Mouse (Mus musculus) hindbrain, embryonic 11.5 days (tissue): ENCODE measurements around the gene Utp11. TPM values are rescaled to one million over a fixed set of nuclear protein-coding genes. Genes with fewer than 3 reads are reported as not detected.

ENCODE experiments used
- ATAC-seq: fragments of 200-750 bp; cut with Nextera tagmentation; 2 replicates; pipeline ENCODE4 v1.8.0; 2017; ENCODE audit warnings: mild to moderate bottlenecking, moderate TSS enrichment, moderate library complexity; ENCODE audit not compliant: low FRiP score
- DNase-seq: peaks from one replicate; pipeline ENCODE4 v3.0.0-alpha.2; 2015; ENCODE audit warnings: low spot score
- H3K27ac ChIP-seq: fragments of 300-500 bp; sonication (generic); 2 replicates; pipeline ENCODE4 v1.5.1; 2014; ENCODE audit warnings: mild to moderate bottlenecking, low read depth, low read length
- H3K27me3 ChIP-seq: fragments of 300-500 bp; sonication (generic); 2 replicates; pipeline ENCODE4 v1.6.1; 2014; ENCODE audit warnings: mild to moderate bottlenecking, low read length, moderate library complexity, mixed read lengths; ENCODE audit not compliant: control insufficient read depth, insufficient read depth
- H3K36me3 ChIP-seq: fragments of 300-500 bp; sonication (generic); 2 replicates; pipeline ENCODE4 v1.6.1; 2014; ENCODE audit warnings: mild to moderate bottlenecking, low read length, moderate library complexity, mixed read lengths; ENCODE audit not compliant: control insufficient read depth, insufficient read depth
- H3K4me1 ChIP-seq: fragments of 300-500 bp; sonication (generic); replicated peaks from 2 replicates; pipeline ENCODE4 v1.6.1; 2014; ENCODE audit warnings: low read length, mixed read lengths; ENCODE audit not compliant: control insufficient read depth, insufficient read depth
- H3K4me2 ChIP-seq: fragments of 300-500 bp; sonication (generic); replicated peaks from 2 replicates; pipeline ENCODE4 v1.6.1; 2014; ENCODE audit warnings: mild to moderate bottlenecking, low read depth, low read length
- H3K4me3 ChIP-seq: fragments of 300-500 bp; sonication (generic); 2 replicates; pipeline ENCODE4 v1.5.1; 2014; ENCODE audit warnings: low read depth, low read length
- H3K9ac ChIP-seq: fragments of 300-500 bp; sonication (generic); 2 replicates; pipeline ENCODE4 v1.6.1; 2014; ENCODE audit warnings: low read depth, low read length
- H3K9me3 ChIP-seq: fragments of 300-500 bp; sonication (generic); 2 replicates; pipeline ENCODE4 v1.6.1; 2016; ENCODE audit warnings: low read length; ENCODE audit not compliant: control insufficient read depth
- WGBS: fragments of 180-500 bp; shearing (Covaris S2); extraction: QIAGEN DNeasy Blood & Tissue Kit; methylation state at CpG from one replicate; pipeline ENCODE4 v1.1.7; 2014; 5-methylcytosine and 5-hydroxymethylcytosine counted together
- polyA plus RNA-seq: library from polyadenylated mRNA; unstranded; fragments of >200 nt; fragmentation: Nextera tagmentation; extraction: Ambion mirVana; gene quantifications from 2 replicates; pipeline ENCODE4 v1.2.1, GENCODE M21; 2014

Gene Utp11
- polyA plus RNA-seq, 1 experiment from 2014 or later: 67.5 TPM

- WGBS: 1% methylated on average over 39 of the region's 39 CpGs
- H3K36me3 ChIP-seq: no peaks in the 10 kb centered on the region
- ATAC-seq (no peak), DNase-seq (peak; percentile 76)
- H3K27ac ChIP-seq: peak overlapping the region; percentile 17; the same call in 1 of the 2 replicates
- H3K4me2 ChIP-seq: peak overlapping the region; percentile 87
- peaks cover 12% of the 10 kb centered on the region; the same call in 1 of the 2 replicates for H3K4me1 ChIP-seq
- H3K9me3 ChIP-seq: no peaks in the 10 kb centered on the region
- peak overlapping the region; percentile 64 for H3K9ac ChIP-seq
- H3K4me3 ChIP-seq: peak overlapping the region; percentile 57
- H3K27me3 ChIP-seq: peaks cover 64% of the 10 kb centered on the region
Measured at GRCm38 (mm10) chr4:124658412-124658851, 35.0 kb downstream of the Utp11 start.

- ATAC-seq: peak; percentile 14; the same call in 1 of the 2 replicates
- H3K27ac ChIP-seq: peak overlapping the region; percentile 58
Measured at GRCm38 (mm10) chr4:124657781-124658180, 35.6 kb downstream of the Utp11 start.

GRCm38 (mm10) chr4:124656854-124657650 is 36.3 kb downstream of the Utp11 start:
- DNase-seq (peak; percentile 90), ATAC-seq (peak; percentile 85)
- no peaks in the 10 kb centered on the region for H3K9me3 ChIP-seq
- H3K9ac ChIP-seq: peak overlapping the region; percentile 32
- H3K4me1 ChIP-seq: peaks cover 24% of the 10 kb centered on the region
- WGBS: under 1% methylated on average over 66 of the region's 92 CpGs
- peak overlapping the region; percentile 87 for H3K4me2 ChIP-seq
- 0 out of 2 replicates have a peak overlapping the region, but pooled peaks have one; percentile 39 for H3K27ac ChIP-seq
- no peaks in the 10 kb centered on the region for H3K36me3 ChIP-seq
- peak overlapping the region; percentile 57 for H3K4me3 ChIP-seq
- H3K27me3 ChIP-seq: peaks cover 68% of the 10 kb centered on the region

More at GRCm38 (mm10) chr4:124657781-124658180, 35.6 kb downstream of the Utp11 start:
- H3K27me3 ChIP-seq: peaks cover 68% of the 10 kb centered on the region
- H3K9ac ChIP-seq: peak overlapping the region; percentile 64
- H3K4me3 ChIP-seq: peak overlapping the region; percentile 57
- H3K36me3 ChIP-seq: no peaks in the 10 kb centered on the region
- no peaks in the 10 kb centered on the region for H3K9me3 ChIP-seq
- WGBS: under 1% methylated on average over 45 of the region's 61 CpGs
- DNase-seq: peak; percentile 57
- peak overlapping the region; percentile 87 for H3K4me2 ChIP-seq
- H3K4me1 ChIP-seq: peaks cover 18% of the 10 kb centered on the region

GRCm38 (mm10) chr4:124656518-124656853 is 36.9 kb downstream of the Utp11 start, which contains the start of gene Pou3f1:
TSS of gene Pou3f1 (plus strand) at chr4:124656807.
- ATAC-seq (no peak), DNase-seq (no peak)
- Histone ChIP-seq H3K9ac (peak within 1 kb of the TSS; percentile 64), H3K27me3 (peaks cover 64% of the 10 kb centered on the region), H3K36me3 (no peaks in the 10 kb centered on the region), H3K9me3 (no peaks in the 10 kb centered on the region), H3K4me2 (peak within 1 kb of the TSS; percentile 87), H3K4me1 (peaks cover 23% of the 10 kb centered on the region), H3K4me3 (peak within 1 kb of the TSS; percentile 57), H3K27ac (peak within 1 kb of the TSS; percentile 58)
- WGBS: under 1% methylated on average over 15 of the region's 15 CpGs

GRCm38 (mm10) chr4:124652886-124653285 is 40.5 kb downstream of the Utp11 start:
- peak; percentile 59 for ATAC-seq
- peaks cover 19% of the 10 kb centered on the region for H3K4me1 ChIP-seq
- H3K9me3 ChIP-seq: no peaks in the 10 kb centered on the region
- peaks cover 40% of the 10 kb centered on the region for H3K27me3 ChIP-seq
- no peaks in the 10 kb centered on the region for H3K36me3 ChIP-seq
- peak overlapping the region; percentile 17; the same call in 1 of the 2 replicates for H3K27ac ChIP-seq
- DNase-seq: peak; percentile 74
- H3K4me3 ChIP-seq: no peak overlapping the region
- no peak overlapping the region for H3K9ac ChIP-seq
- H3K4me2 ChIP-seq: peak overlapping the region; percentile 18
- 5% methylated on average over 8 of the region's 9 CpGs for WGBS

- H3K4me3 ChIP-seq: no peak overlapping the region
- H3K36me3 ChIP-seq: no peaks in the 10 kb centered on the region
- H3K27ac ChIP-seq: no peak overlapping the region
- DNase-seq: no peak
- no peak for ATAC-seq
- no peak overlapping the region for H3K9ac ChIP-seq
- H3K4me1 ChIP-seq: peaks cover 9% of the 10 kb centered on the region
- peaks cover 7% of the 10 kb centered on the region; the same call in 1 of the 2 replicates for H3K27me3 ChIP-seq
- WGBS: 47% methylated on average over 5 of the region's 5 CpGs
- no peak overlapping the region for H3K4me2 ChIP-seq
- no peaks in the 10 kb centered on the region for H3K9me3 ChIP-seq
Measured at GRCm38 (mm10) chr4:124647909-124648308, 45.5 kb downstream of the Utp11 start.

GRCm38 (mm10) chr4:124646591-124646990 is 46.8 kb downstream of the Utp11 start:
- H3K9me3 ChIP-seq: no peaks in the 10 kb centered on the region
- no peak overlapping the region for H3K4me2 ChIP-seq
- H3K27me3 ChIP-seq: peaks cover 7% of the 10 kb centered on the region; the same call in 1 of the 2 replicates
- H3K9ac ChIP-seq: no peak overlapping the region
- 21% methylated on average over 8 of the region's 8 CpGs for WGBS
- H3K36me3 ChIP-seq: no peaks in the 10 kb centered on the region
- no peak overlapping the region for H3K4me3 ChIP-seq
- no peak for DNase-seq
- no peaks in the 10 kb centered on the region; the same call in 1 of the 2 replicates for H3K4me1 ChIP-seq
- no peak overlapping the region for H3K27ac ChIP-seq
- ATAC-seq: no peak

GRCm38 (mm10) chr4:124644974-124645433 is 48.4 kb downstream of the Utp11 start:
- Histone ChIP-seq H3K9me3 (no peaks in the 10 kb centered on the region), H3K9ac (no peak overlapping the region), H3K4me2 (no peak overlapping the region), H3K36me3 (no peaks in the 10 kb centered on the region), H3K4me3 (no peak overlapping the region), H3K27me3 (peaks cover 6% of the 10 kb centered on the region; the same call in 1 of the 2 replicates), H3K4me1 (no peaks in the 10 kb centered on the region), H3K27ac (no peak overlapping the region)
- no peak for ATAC-seq
- no peak for DNase-seq
- WGBS: 23% methylated on average over 3 of the region's 3 CpGs
